Mouse (Mus musculus): ENCODE measurements around the gene Pycard.
A peak's percentile ranks its signal among the peaks of the same experiment; 100 is the strongest.
"Not testable (repeated sequence)": the region's sequence is repeated elsewhere in the genome, so short reads cannot be mapped to it uniquely, and the experiment has no call there.

Pycard gene

GRCm38 (mm10) chr7:127993341-127993977 lies at the start of gene Pycard:
Gene Pycard, minus strand, starts transcription at chr7:127993867.
- DNase-seq (ENCODE audit: low read depth), result peak; percentile 36

GRCm38 (mm10) chr7:128042161-128042820 lies 48.6 kb upstream of the Pycard start:
- not testable (repeated sequence) for DNase-seq (ENCODE audit: low read depth)

DNA sequence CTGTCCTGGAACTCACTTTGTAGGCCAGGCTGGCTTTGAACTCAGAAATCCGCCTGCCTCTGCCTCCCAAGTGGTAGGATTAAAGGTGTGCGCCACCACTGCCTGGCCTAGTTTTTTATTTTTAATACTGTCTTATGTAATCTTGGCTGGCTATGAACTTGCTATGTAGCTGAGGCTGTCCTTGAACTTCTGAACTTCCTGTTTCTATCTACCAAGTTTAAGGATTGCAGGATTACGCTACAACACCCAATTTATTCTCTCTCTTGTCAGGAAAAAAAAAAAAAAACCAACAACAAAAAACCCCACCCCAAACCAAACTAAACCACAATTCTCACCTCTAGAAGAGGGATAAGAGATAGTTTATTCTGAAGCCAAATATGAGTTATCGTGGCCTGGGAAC lies 39.9 kb upstream of the Pycard start:
- DNase-seq (ENCODE audit: low read depth), result no peak

GRCm38 (mm10) chr7:128032989-128033293 lies 39.3 kb upstream of the Pycard start:
- no peak for DNase-seq (ENCODE audit: low read depth)

GRCm38 (mm10) chr7:128032290-128032988 lies 38.8 kb upstream of the Pycard start:
- DNase-seq (ENCODE audit: low read depth), result no peak

DNA sequence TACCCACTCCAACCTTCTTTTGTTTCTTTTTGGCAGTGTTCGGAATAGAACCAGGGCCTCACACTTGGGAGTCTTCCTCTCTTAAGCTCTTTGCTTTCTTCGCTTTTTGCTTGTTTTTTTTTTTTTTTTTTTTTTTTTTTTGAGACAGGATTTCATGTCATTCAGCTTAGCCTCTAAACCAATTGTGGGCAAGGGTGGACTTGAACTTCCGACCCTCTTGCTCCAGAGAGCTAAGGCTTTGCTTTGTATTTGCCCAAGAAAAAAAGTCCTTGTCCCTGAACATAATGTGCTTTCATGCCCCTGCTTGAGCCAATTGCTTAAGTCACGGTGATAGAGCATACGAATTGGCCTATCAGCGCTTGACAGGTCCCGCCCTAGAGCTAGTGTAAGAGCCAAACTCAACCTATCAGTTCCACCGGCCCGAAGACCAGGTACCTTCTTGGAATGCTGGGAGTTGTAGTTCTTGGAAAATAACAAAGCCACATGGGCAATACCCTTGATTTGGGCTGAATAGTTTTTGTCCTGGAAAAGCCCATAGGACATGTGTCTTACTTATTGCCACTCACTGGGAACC lies 37.8 kb upstream of the Pycard start:
- DNase-seq (ENCODE audit: low read depth), result peak; percentile 44

- no peak for DNase-seq (ENCODE audit: low read depth)
Measured at GRCm38 (mm10) chr7:128025381-128025780, 31.7 kb upstream of the Pycard start.

- DNase-seq (ENCODE audit: low read depth), result no peak
Measured at GRCm38 (mm10) chr7:128024932-128025331, 31.3 kb upstream of the Pycard start.

DNA sequence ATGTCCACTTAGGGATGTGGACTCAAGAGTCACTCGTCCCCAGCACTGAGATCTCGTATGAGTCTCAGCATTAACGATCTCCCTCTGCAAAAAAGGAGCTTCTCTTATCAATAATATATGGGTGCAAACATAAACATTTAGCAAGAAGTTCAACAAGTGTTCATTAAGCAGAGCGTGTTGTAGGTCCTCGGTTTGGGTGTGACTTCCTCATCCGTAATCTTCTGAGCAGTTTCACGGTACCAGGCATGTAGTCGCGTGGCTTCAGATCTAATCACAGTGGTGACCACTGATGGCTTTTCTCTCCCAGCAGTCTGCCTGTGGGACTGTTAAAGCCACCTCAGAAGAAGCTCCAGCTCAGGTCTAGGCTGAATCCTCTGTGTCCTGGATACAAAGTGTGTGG lies 30.7 kb upstream of the Pycard start:
- DNase-seq (ENCODE audit: low read depth), result no peak

- no peak for DNase-seq (ENCODE audit: low read depth)
Measured at GRCm38 (mm10) chr7:128023565-128023964, 29.9 kb upstream of the Pycard start.

- no peak for DNase-seq (ENCODE audit: low read depth)
Measured at GRCm38 (mm10) chr7:128022974-128023373, 29.3 kb upstream of the Pycard start.

GRCm38 (mm10) chr7:128019187-128019586 lies 25.5 kb upstream of the Pycard start:
- no peak for DNase-seq (ENCODE audit: low read depth)

GRCm38 (mm10) chr7:128018275-128018674 lies 24.6 kb upstream of the Pycard start:
- no peak for DNase-seq (ENCODE audit: low read depth)

DNA sequence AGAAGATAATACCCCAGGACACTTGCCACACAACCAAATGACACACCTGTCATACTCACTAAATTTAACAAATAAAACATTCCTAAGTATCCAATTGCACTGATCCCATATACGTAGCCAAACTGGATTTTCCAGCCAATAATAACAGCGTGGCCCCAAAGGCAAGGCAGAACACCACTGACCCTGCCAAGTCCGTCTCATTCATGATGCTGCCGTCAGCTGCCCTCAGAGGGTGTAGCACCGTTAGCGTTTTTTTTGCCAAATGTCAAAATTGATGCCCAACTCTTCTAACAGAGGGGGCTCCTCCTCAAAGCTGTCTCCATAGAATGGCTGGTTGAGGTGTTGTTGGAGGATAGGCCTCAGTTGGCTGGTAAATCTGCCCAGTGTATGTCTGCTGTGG lies 23.0 kb upstream of the Pycard start:
- no peak for DNase-seq (ENCODE audit: low read depth)

DNA sequence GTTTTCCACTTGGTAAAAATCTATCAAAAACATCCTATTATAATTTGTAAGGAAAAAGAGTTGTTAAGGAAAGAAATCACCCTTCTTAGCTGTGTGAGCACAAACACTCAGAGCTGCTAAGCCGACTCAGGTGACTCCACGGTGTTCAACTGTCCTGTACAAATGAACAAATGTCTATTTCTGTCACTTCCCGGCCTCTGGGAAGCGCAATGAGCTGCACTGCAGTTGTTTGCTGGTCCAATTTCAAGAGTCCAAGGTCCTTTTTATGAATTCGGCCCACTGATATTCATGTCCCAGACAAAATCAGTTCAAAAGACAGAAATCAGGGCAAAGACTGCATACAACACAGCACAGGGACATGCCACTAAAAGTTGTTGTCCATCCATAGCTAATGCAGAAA lies 22.5 kb upstream of the Pycard start:
- DNase-seq (ENCODE audit: low read depth), result not testable (repeated sequence)

- no peak for DNase-seq (ENCODE audit: low read depth)
Measured at GRCm38 (mm10) chr7:128013116-128013515, 19.4 kb upstream of the Pycard start.

GRCm38 (mm10) chr7:128012136-128012780 lies 18.6 kb upstream of the Pycard start:
- no peak for DNase-seq (ENCODE audit: low read depth)

- DNase-seq (ENCODE audit: low read depth), result no peak
Measured at GRCm38 (mm10) chr7:128009715-128010340, 16.2 kb upstream of the Pycard start.

- DNase-seq (ENCODE audit: low read depth), result no peak
Measured at GRCm38 (mm10) chr7:128006193-128006592, 12.5 kb upstream of the Pycard start.

- DNase-seq (ENCODE audit: low read depth), result no peak
Measured at GRCm38 (mm10) chr7:128004487-128005362, 11.1 kb upstream of the Pycard start.

- no peak for DNase-seq (ENCODE audit: low read depth)
Measured at GRCm38 (mm10) chr7:128004150-128004486, 10.5 kb upstream of the Pycard start.

Measured in c-Kit-positive CD71-positive TER-119-negative erythroid progenitor cells, embryonic 14.5 days (primary cell).